Mouse (Mus musculus): ENCODE measurements at regions not wholly inside any gene's neighbourhood (a gene's known extent, or its start where the extent isn't known, plus 50 kb on each side); places are given as distances from the start of the nearest gene placed in this dataset.

DNA sequence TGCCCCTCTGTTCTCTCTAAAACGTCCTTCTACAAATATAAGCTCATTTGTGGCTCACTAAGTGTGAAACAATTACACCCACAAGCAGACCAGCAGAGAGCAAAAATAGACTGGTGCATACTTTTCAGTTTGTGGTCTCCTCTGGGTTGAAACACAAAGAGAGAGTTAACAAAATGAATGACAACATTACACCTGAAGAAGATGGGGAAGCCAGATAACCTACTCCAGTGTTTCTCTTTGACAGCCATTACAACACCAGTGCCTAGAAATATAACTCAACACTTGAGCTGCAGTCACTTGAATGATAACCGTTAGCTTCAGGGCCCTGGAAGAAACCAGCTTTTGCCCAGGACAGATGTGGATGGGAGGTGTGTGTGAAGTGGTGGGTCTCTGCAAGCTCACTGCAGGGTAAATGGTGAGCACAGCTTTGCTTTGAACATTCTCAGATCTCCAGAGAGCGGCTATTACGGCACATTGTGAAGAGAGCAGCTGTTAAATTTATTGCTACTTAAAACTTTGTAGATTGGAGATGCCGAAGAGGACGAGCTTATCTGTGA, 316.5 kb upstream of the 4930412O13Rik start:
- no peak for TF ChIP-seq CTCF (IDR thresholded peaks at IDR 0.05 in 2 of 3, conservative IDR thresholded peaks at IDR 0.05 in 1 of 3; ENCODE audit: control insufficient read depth in 1 of 3, insufficient read depth in 1 of 3, low read depth in 2 of 3, low read length in 3 of 3, poor library complexity in 1 of 3, severe bottlenecking in 1 of 3)
- no peak for TF ChIP-seq HCFC1 (IDR thresholded peaks at IDR 0.05; ENCODE audit: low read depth, low read length)
- no peak for TF ChIP-seq ELF1 (IDR thresholded peaks at IDR 0.05; ENCODE audit: low read depth, low read length)
- TF ChIP-seq EP300 (IDR thresholded peaks at IDR 0.05; ENCODE audit: low read depth in 1 of 2, low read length in 2 of 2), result no peak
- no peak for TF ChIP-seq NRF1 (IDR thresholded peaks at IDR 0.05; ENCODE audit: insufficient read depth, low read depth, low read length, poor library complexity, severe bottlenecking)
- TF ChIP-seq MYB (IDR thresholded peaks at IDR 0.05; ENCODE audit: low read depth, low read length), result no peak
- no peak for TF ChIP-seq MAZ (IDR thresholded peaks at IDR 0.05; ENCODE audit: low read depth, low read length)
